Mouse (Mus musculus) forebrain, embryonic 14.5 days (tissue): Measurements from ENCODE around the gene Nrp2. TPM values are rescaled to one million over a fixed set of nuclear protein-coding genes. Genes with fewer than 3 reads are reported as not detected.

Source experiments
- ATAC-seq: fragments of 200-750 bp; cut with Nextera tagmentation; 2 replicates; pipeline ENCODE4 v1.8.0; 2017; ENCODE audit warnings: mild to moderate bottlenecking, moderate library complexity
- DNase-seq: peaks from one replicate; pipeline ENCODE4 v3.0.0-alpha.2; 2015; ENCODE audit warnings: low spot score
- H3K27ac ChIP-seq: fragments of 300-500 bp; sonication (generic); 2 replicates; pipeline ENCODE4 v1.5.1; 2014; ENCODE audit warnings: low read depth, mild to moderate bottlenecking, control low read depth, low read length, moderate library complexity
- H3K27me3 ChIP-seq: fragments of 300-500 bp; sonication (generic); replicated peaks from 2 replicates; pipeline ENCODE4 v1.6.1; 2014; ENCODE audit warnings: low read length, control low read depth, mixed read lengths; ENCODE audit not compliant: control insufficient read depth, insufficient read depth
- H3K36me3 ChIP-seq: fragments of 300-500 bp; sonication (generic); 2 replicates; pipeline ENCODE4 v1.6.1; 2014; ENCODE audit warnings: low read length, control low read depth; ENCODE audit not compliant: control insufficient read depth, insufficient read depth
- H3K4me1 ChIP-seq: fragments of 300-500 bp; sonication (generic); 2 replicates; pipeline ENCODE4 v1.6.1; 2014; ENCODE audit warnings: antibody characterized with exemption, low read length, control low read depth; ENCODE audit not compliant: control insufficient read depth, insufficient read depth
- H3K4me2 ChIP-seq: fragments of 300-500 bp; sonication (generic); 2 replicates; pipeline ENCODE4 v1.6.1; 2014; ENCODE audit warnings: mild to moderate bottlenecking, control low read depth, low read length
- H3K4me3 ChIP-seq: fragments of 300-500 bp; sonication (generic); 2 replicates; pipeline ENCODE4 v1.5.1; 2014; ENCODE audit warnings: low read depth, low read length, control low read depth
- H3K9ac ChIP-seq: fragments of 300-500 bp; sonication (generic); 2 replicates; pipeline ENCODE4 v1.6.1; 2014; ENCODE audit warnings: mild to moderate bottlenecking, low read length, control low read depth, moderate library complexity
- H3K9me3 ChIP-seq: fragments of 300-500 bp; sonication (generic); replicated peaks from 2 replicates; pipeline ENCODE4 v1.6.1; 2016; ENCODE audit warnings: low read length, control low read depth, mixed read lengths; ENCODE audit not compliant: control insufficient read depth
- WGBS: fragments of 180-500 bp; shearing (Covaris S2); extraction: QIAGEN DNeasy Blood & Tissue Kit; methylation state at CpG from one replicate; pipeline ENCODE4 v1.1.7; 2014; 5-methylcytosine and 5-hydroxymethylcytosine counted together
- polyA plus RNA-seq: library from polyadenylated mRNA; unstranded; fragments of >200 nt; fragmentation: Nextera tagmentation; extraction: Ambion mirVana; gene quantifications from 2 replicates; pipeline ENCODE4 v1.2.1, GENCODE M21; 2014

Nrp2 gene
- polyA plus RNA-seq, 1 experiment from 2014 or later = 16.3 TPM

GRCm38 (mm10) chr1:62801842-62802241, 98.8 kb downstream of the Nrp2 start:
- 80% methylated on average over 3 of the region's 3 CpGs for WGBS

GRCm38 (mm10) chr1:62803544-62803943, 100.5 kb downstream of the Nrp2 start:
- DNase-seq (no peak), ATAC-seq (no peak)
- Histone ChIP-seq H3K27ac (no peak overlapping the region), H3K4me1 (no peaks in the 10 kb centered on the region), H3K4me3 (no peak overlapping the region), H3K27me3 (no peaks in the 10 kb centered on the region), H3K4me2 (no peak overlapping the region), H3K36me3 (no peaks in the 10 kb centered on the region), H3K9ac (no peak overlapping the region), H3K9me3 (no peaks in the 10 kb centered on the region)
- WGBS = 97% methylated on average over 1 of the region's 1 CpGs

More at GRCm38 (mm10) chr1:62801842-62802241, 98.8 kb downstream of the Nrp2 start:
- H3K4me3 ChIP-seq = no peak overlapping the region
- H3K9me3 ChIP-seq = no peaks in the 10 kb centered on the region
- H3K4me2 ChIP-seq = no peak overlapping the region
- no peak for DNase-seq
- no peak overlapping the region for H3K27ac ChIP-seq
- H3K4me1 ChIP-seq = no peaks in the 10 kb centered on the region
- H3K9ac ChIP-seq = no peak overlapping the region
- no peaks in the 10 kb centered on the region for H3K27me3 ChIP-seq
- no peaks in the 10 kb centered on the region for H3K36me3 ChIP-seq
- ATAC-seq = no peak

DNA sequence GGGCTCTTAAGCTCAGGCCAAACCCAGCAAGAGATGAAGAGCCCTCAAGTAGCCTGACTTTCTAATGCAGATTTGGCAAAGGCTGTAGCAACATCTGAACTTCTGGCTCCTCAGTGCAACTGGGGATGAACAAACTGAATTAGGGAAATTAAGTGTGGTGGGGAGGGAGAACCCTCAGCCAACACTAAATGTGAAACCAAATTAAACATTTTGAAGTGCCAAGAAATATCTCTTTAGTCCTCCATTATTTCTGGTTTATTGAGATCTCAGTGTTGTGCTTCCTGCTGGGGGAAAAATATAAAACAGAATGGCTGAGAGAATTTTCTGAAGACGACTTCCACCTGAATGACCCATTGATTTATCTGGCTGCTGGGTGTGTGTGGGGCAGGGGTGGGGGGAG, 102.9 kb downstream of the Nrp2 start:
- Histone ChIP-seq H3K27ac (no peak overlapping the region), H3K36me3 (no peaks in the 10 kb centered on the region), H3K27me3 (no peaks in the 10 kb centered on the region), H3K4me3 (no peak overlapping the region), H3K4me2 (no peak overlapping the region), H3K9ac (no peak overlapping the region), H3K9me3 (no peaks in the 10 kb centered on the region), H3K4me1 (no peaks in the 10 kb centered on the region)
- ATAC-seq = no peak
- WGBS = 22% methylated on average over 1 of the region's 1 CpGs
- DNase-seq = peak; percentile 16

GRCm38 (mm10) chr1:62808395-62808794, 105.3 kb downstream of the Nrp2 start:
- Histone ChIP-seq H3K4me2 (no peak overlapping the region), H3K4me3 (no peak overlapping the region), H3K27ac (no peak overlapping the region), H3K27me3 (no peaks in the 10 kb centered on the region), H3K9me3 (no peaks in the 10 kb centered on the region), H3K9ac (no peak overlapping the region), H3K4me1 (no peaks in the 10 kb centered on the region), H3K36me3 (no peaks in the 10 kb centered on the region)
- ATAC-seq = no peak
- DNase-seq = no peak
- 88% methylated on average over 4 of the region's 4 CpGs for WGBS

DNA sequence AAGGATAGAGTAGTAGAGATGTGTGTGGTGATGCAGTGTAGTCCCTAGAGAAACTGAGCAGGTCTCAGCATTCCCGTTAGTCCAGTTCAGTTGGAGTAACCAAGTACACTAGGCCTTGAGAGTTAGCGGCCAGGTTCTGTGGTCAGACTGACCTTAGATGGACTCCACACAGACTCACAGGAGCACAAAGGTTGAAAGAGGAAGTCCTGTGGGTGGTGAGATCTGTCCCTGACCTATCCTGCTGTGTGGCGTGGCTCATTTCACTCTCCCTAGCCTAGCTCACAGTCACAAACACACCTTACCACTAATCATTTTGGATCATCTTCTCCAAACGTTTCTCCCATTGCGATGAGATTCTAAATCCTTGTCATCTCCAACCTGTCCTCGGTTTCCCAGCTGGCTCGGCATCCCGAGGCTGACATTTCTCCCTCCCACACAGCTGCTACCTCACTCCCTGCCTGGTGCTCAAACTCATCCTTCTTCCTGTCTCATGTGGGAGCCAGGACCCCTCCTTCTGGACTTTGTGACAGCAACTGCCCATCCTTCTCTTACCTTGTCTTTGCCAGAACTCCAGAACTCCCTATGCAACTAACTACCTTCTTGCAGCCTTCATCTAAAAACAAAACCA, 106.6 kb downstream of the Nrp2 start:
- Histone ChIP-seq H3K4me2 (no peak overlapping the region), H3K4me3 (no peak overlapping the region), H3K9me3 (no peaks in the 10 kb centered on the region), H3K9ac (no peak overlapping the region), H3K27me3 (no peaks in the 10 kb centered on the region), H3K36me3 (no peaks in the 10 kb centered on the region), H3K4me1 (no peaks in the 10 kb centered on the region), H3K27ac (no peak overlapping the region)
- no peak for DNase-seq
- 92% methylated on average over 8 of the region's 8 CpGs for WGBS
- no peak for ATAC-seq

DNA sequence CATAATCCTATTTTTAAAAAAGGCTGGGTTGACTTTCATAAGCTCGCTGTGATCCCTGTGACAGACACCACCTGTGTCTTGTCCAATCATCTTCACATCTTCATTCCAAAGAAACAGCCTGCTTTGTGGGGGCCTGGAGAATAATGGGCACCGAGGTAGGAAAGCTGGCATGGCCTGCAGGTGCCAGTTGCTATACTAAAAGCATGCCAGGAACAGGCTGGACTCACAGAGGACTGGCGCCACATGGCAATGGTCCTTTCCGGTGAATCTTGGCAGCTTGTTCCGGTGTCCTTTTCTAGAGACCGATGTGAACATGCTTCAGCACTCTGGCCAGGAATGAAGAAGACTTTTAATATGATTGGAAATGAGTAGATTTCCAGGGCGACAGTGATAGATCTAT, 108.1 kb downstream of the Nrp2 start:
- Histone ChIP-seq H3K4me2 (no peak overlapping the region), H3K4me3 (no peak overlapping the region), H3K27me3 (no peaks in the 10 kb centered on the region), H3K4me1 (no peaks in the 10 kb centered on the region), H3K9me3 (no peaks in the 10 kb centered on the region), H3K36me3 (no peaks in the 10 kb centered on the region), H3K9ac (no peak overlapping the region), H3K27ac (no peak overlapping the region)
- 91% methylated on average over 7 of the region's 7 CpGs for WGBS
- DNase-seq (no peak), ATAC-seq (no peak)

- no peak for DNase-seq
- no peak overlapping the region for H3K9ac ChIP-seq
- H3K4me2 ChIP-seq = no peak overlapping the region
- no peaks in the 10 kb centered on the region for H3K27me3 ChIP-seq
- no peak for ATAC-seq
- no peak overlapping the region for H3K27ac ChIP-seq
- no peak overlapping the region for H3K4me3 ChIP-seq
- no peaks in the 10 kb centered on the region for H3K36me3 ChIP-seq
- 75% methylated on average over 10 of the region's 10 CpGs for WGBS
- H3K9me3 ChIP-seq = no peaks in the 10 kb centered on the region
- no peaks in the 10 kb centered on the region for H3K4me1 ChIP-seq
These were observed 109.9 kb downstream of the Nrp2 start for GRCm38 (mm10) chr1:62812701-62813684.

- no peak overlapping the region for H3K27ac ChIP-seq
- ATAC-seq (no peak), DNase-seq (no peak)
- H3K4me2 ChIP-seq = no peak overlapping the region
- peaks cover under 1% of the 10 kb centered on the region; the same call in 1 of the 2 replicates for H3K36me3 ChIP-seq
- no peaks in the 10 kb centered on the region for H3K4me1 ChIP-seq
- H3K9me3 ChIP-seq = no peaks in the 10 kb centered on the region
- 78% methylated on average over 1 of the region's 1 CpGs for WGBS
- H3K27me3 ChIP-seq = no peaks in the 10 kb centered on the region
- no peak overlapping the region for H3K9ac ChIP-seq
- H3K4me3 ChIP-seq = no peak overlapping the region
These were observed 110.9 kb downstream of the Nrp2 start for GRCm38 (mm10) chr1:62813938-62814337.

- H3K4me1 ChIP-seq = no peaks in the 10 kb centered on the region
- ATAC-seq = no peak
- 78% methylated on average over 6 of the region's 7 CpGs for WGBS
These were observed 114.5 kb downstream of the Nrp2 start for GRCm38 (mm10) chr1:62817566-62817965.

More at GRCm38 (mm10) chr1:62817566-62817965, 114.5 kb downstream of the Nrp2 start:
- Histone ChIP-seq H3K4me2 (no peak overlapping the region), H3K9ac (no peak overlapping the region), H3K4me3 (no peak overlapping the region), H3K9me3 (no peaks in the 10 kb centered on the region), H3K27ac (no peak overlapping the region), H3K27me3 (no peaks in the 10 kb centered on the region), H3K36me3 (peaks cover 4% of the 10 kb centered on the region; the same call in 1 of the 2 replicates)
- DNase-seq = no peak
